ENCODE assay signal across 8 mouse cellular contexts in genomic region chrX:99291423-99291963, GRCm38 (mm10).
DNase-seq lines count a peak whose midpoint lies in the region; ATAC-seq lines count a peak whose summit lies in the region.

No protein-coding gene starts in this region.

- peak overlapping the region; percentile 57 for H3K27ac ChIP-seq in forebrain, embryonic 13.5 days
- peak overlapping the region; percentile 44; the same call in 1 of the 2 replicates for H3K27ac ChIP-seq in hindbrain, embryonic 13.5 days
- H3K27ac ChIP-seq in limb, embryonic 15.5 days: peak overlapping the region; percentile 27
- peak overlapping the region; percentile 44; the same call in 1 of the 2 replicates for H3K27ac ChIP-seq in neural tube, embryonic 14.5 days (ENCODE audit: low read depth, low read length)

- H3K27me3 ChIP-seq in forebrain, embryonic 13.5 days: peaks cover 39% of the 10 kb centered on the region
- peaks cover 79% of the 10 kb centered on the region for H3K27me3 ChIP-seq in hindbrain, embryonic 13.5 days
- H3K27me3 ChIP-seq in limb, embryonic 15.5 days: peaks cover 63% of the 10 kb centered on the region
- H3K27me3 ChIP-seq in neural tube, embryonic 14.5 days (ENCODE audit: control insufficient read depth, insufficient read depth, low read length): no peaks in the 10 kb centered on the region; the same call in 1 of the 2 replicates

- H3K9me3 ChIP-seq in forebrain, embryonic 13.5 days (replicated peaks): no peaks in the 10 kb centered on the region
- H3K9me3 ChIP-seq in hindbrain, embryonic 13.5 days: no peaks in the 10 kb centered on the region
- no peaks in the 10 kb centered on the region for H3K9me3 ChIP-seq in limb, embryonic 15.5 days
- H3K9me3 ChIP-seq in neural tube, embryonic 14.5 days (ENCODE audit: control insufficient read depth, low read length): no peaks in the 10 kb centered on the region

- no peak overlapping the region for H3K9ac ChIP-seq in forebrain, embryonic 13.5 days
- H3K9ac ChIP-seq in hindbrain, embryonic 13.5 days: no peak overlapping the region
- no peak overlapping the region for H3K9ac ChIP-seq in limb, embryonic 15.5 days
- no peak overlapping the region for H3K9ac ChIP-seq in neural tube, embryonic 14.5 days (replicated peaks; ENCODE audit: low read depth, low read length)

- no peak overlapping the region for H3K4me3 ChIP-seq in forebrain, embryonic 13.5 days
- no peak overlapping the region for H3K4me3 ChIP-seq in hindbrain, embryonic 13.5 days
- H3K4me3 ChIP-seq in limb, embryonic 15.5 days: no peak overlapping the region
- no peak overlapping the region for H3K4me3 ChIP-seq in neural tube, embryonic 14.5 days (ENCODE audit: low read depth, low read length)

- no peaks in the 10 kb centered on the region for H3K36me3 ChIP-seq in forebrain, embryonic 13.5 days (ENCODE audit: poor library complexity, severe bottlenecking)
- H3K36me3 ChIP-seq in hindbrain, embryonic 13.5 days: no peaks in the 10 kb centered on the region
- H3K36me3 ChIP-seq in limb, embryonic 15.5 days: no peaks in the 10 kb centered on the region
- no peaks in the 10 kb centered on the region for H3K36me3 ChIP-seq in neural tube, embryonic 14.5 days (ENCODE audit: control insufficient read depth, insufficient read depth, low read length)

- 33% methylated on average over 8 of the region's 10 CpGs for WGBS in forebrain, embryonic 13.5 days
- WGBS in hindbrain, embryonic 13.5 days: 35% methylated on average over 8 of the region's 10 CpGs
- WGBS in limb, embryonic 15.5 days: 27% methylated on average over 9 of the region's 10 CpGs
- 26% methylated on average over 7 of the region's 10 CpGs for WGBS in neural tube, embryonic 14.5 days

- peak; percentile 57 for DNase-seq in adrenal gland, adult 2 months
- no peak for DNase-seq in adrenal gland, postnatal 4 days (ENCODE audit: low spot score in 2 of 2)
- DNase-seq in spleen, postnatal 10 days (ENCODE audit: low spot score in 2 of 2): no peak
- no peak for DNase-seq in left cerebral cortex, adult 9 months (ENCODE audit: low spot score in 2 of 2)

- H3K4me1 ChIP-seq in forebrain, embryonic 13.5 days: peaks cover 23% of the 10 kb centered on the region; the same call in 1 of the 2 replicates
- H3K4me1 ChIP-seq in hindbrain, embryonic 13.5 days (replicated peaks): peaks cover 10% of the 10 kb centered on the region
- H3K4me1 ChIP-seq in limb, embryonic 15.5 days: peaks cover 13% of the 10 kb centered on the region
- H3K4me1 ChIP-seq in neural tube, embryonic 14.5 days (ENCODE audit: control insufficient read depth, insufficient read depth, low read length): no peaks in the 10 kb centered on the region

- no peak overlapping the region for H3K4me2 ChIP-seq in forebrain, embryonic 13.5 days
- no peak overlapping the region for H3K4me2 ChIP-seq in hindbrain, embryonic 13.5 days
- H3K4me2 ChIP-seq in limb, embryonic 15.5 days: no peak overlapping the region
- H3K4me2 ChIP-seq in neural tube, embryonic 14.5 days (ENCODE audit: low read depth, low read length): no peak overlapping the region

- ATAC-seq in forebrain, embryonic 13.5 days: peak; percentile 88
- peak; percentile 70 for ATAC-seq in hindbrain, embryonic 13.5 days (ENCODE audit: low FRiP score)
- peak; percentile 73 for ATAC-seq in limb, embryonic 15.5 days (ENCODE audit: insufficient number of reproducible peaks, low FRiP score, low TSS enrichment, low read depth)
- ATAC-seq in neural tube, embryonic 14.5 days (ENCODE audit: low read depth): peak; percentile 80
